Mouse (Mus musculus) MN1 (cell line): ENCODE results near the gene Gfod1.
A peak's percentile ranks its signal among the peaks of the same experiment; 100 is the strongest.

Source experiments
- DNase-seq: peaks from one replicate; pipeline ENCODE4 v3.0.0-alpha.2; 2016; ENCODE audit warnings: low spot score

Gene Gfod1

GRCm38 (mm10) chr13:43304018-43304431 is at the start of gene Gfod1:
TSS of gene Gfod1 (minus strand) at chr13:43304172.
- peak; percentile 96 for DNase-seq

DNA sequence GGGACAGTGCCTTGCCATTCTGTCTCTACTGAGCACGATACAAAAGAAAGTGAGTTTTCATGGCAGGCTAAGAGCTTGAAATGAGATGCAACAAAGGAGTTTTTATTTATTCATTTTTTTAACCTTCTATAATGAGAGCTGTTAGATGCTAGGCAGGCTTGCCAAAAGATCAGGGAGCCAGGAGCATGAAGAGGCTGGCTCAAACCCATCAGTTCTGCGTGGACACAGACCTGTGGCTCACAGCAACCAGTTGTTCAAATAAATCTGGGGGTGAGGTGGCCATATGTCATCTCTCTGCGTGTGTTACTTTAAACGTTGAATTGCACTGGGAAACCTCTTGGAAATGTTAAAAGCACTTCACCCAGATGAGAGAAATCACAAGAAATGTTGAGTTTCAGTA is 49.4 kb upstream of the Gfod1 start:
- DNase-seq, result no peak

- DNase-seq, result no peak
Observed at GRCm38 (mm10) chr13:43350489-43351169, 46.7 kb upstream of the Gfod1 start.

GRCm38 (mm10) chr13:43349376-43349775 is 45.4 kb upstream of the Gfod1 start:
- peak; percentile 10 for DNase-seq

GRCm38 (mm10) chr13:43346825-43347224 is 42.9 kb upstream of the Gfod1 start:
- no peak for DNase-seq

DNA sequence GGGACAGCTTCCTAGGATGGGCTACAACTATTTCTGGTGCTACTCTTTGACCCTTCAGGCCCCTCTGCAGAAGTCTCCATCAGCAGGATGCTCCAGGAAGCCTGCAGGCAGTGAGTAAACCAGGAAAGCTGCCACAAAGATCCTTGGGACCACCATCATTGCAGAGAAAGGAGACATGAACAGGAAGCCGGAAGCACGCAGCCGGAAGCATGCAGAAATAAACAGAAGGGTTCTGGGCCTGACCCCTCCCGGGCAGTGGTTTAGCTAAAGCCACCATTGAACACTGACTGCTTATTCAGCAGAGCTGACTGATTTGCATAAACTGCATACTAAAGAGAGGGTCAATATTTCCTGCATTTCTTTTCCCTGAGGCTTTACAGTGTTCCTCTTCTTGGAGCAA is 34.7 kb upstream of the Gfod1 start:
- no peak for DNase-seq

- no peak for DNase-seq
Observed at GRCm38 (mm10) chr13:43338001-43338400, 34.0 kb upstream of the Gfod1 start.

GRCm38 (mm10) chr13:43336425-43337221 is 32.7 kb upstream of the Gfod1 start:
- no peak for DNase-seq

DNA sequence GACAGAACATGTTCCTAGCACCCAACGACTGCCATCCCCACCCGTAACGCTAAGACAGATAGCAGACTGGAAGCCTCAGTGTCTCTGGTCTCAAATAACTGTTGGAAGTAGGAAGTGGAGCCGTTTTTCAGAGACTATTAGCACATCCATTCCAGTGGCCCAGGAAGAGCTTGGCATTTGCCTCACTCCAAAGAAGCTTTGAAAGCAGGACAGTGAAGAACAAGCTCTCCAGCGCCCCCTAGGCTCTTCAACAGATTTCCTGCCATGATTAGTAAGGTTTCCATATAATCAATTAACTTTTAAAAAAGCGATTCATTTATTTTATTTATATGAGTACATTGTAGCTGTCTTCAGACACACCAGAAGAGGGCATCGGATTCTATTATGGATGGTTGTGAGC is 28.6 kb upstream of the Gfod1 start:
- no peak for DNase-seq

GRCm38 (mm10) chr13:43331721-43332444 is 27.9 kb upstream of the Gfod1 start:
- DNase-seq, result no peak

- no peak for DNase-seq
Observed at GRCm38 (mm10) chr13:43325427-43325826, 21.5 kb upstream of the Gfod1 start.

- DNase-seq, result no peak
Observed at GRCm38 (mm10) chr13:43321492-43321891, 17.5 kb upstream of the Gfod1 start.

- DNase-seq, result no peak
Observed at GRCm38 (mm10) chr13:43319396-43319795, 15.4 kb upstream of the Gfod1 start.

- DNase-seq, result no peak
Observed at GRCm38 (mm10) chr13:43317411-43317810, 13.4 kb upstream of the Gfod1 start.

- DNase-seq, result no peak
Observed at GRCm38 (mm10) chr13:43305181-43305924, 1.4 kb upstream of the Gfod1 start.

DNA sequence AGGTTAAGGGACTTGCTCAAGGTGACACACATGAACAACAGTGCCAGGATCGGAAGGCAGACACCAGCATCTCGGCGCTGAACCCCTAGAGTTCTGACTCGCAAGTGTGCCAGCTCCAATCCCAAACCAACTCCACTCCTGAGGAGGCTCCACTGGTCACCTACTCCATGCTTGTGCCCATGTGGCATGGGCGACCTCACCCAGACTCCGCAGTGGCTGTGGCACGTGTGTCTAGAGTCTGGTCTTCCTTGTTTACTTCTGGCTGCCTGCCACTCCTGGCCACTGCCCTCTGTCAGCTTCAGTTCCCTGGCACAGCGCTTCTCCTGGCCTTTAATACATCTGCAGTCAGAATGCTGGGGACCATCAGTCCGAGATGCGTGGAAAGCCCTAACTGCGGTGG is 728 bp upstream of the Gfod1 start:
- peak; percentile 82 for DNase-seq

GRCm38 (mm10) chr13:43303161-43303965 is 609 bp downstream of the Gfod1 start:
- peak; percentile 38 for DNase-seq

- DNase-seq, result no peak
Observed at GRCm38 (mm10) chr13:43302651-43303160, 1.3 kb downstream of the Gfod1 start.

GRCm38 (mm10) chr13:43302239-43302638 is 1.7 kb downstream of the Gfod1 start:
- no peak for DNase-seq

DNA sequence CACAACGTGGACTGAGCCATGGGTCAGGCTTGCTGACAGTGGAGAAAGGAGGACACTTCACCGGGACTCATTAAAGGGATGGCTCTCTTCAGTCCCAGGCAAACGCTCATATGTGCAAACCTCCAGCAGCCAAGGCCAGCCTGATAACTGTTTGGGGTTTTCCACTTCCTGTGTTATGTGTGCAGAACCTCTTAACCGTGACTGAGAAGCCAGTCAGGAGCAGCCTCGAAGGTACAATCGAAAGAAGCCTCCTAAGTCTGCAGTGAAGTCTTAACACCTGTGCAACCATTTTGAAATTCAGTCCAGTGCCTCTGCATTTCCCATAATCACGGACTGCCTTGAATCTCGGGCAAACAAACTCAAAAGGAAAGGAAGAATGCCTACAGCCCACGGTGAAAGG is 3.1 kb downstream of the Gfod1 start:
- no peak for DNase-seq

DNA sequence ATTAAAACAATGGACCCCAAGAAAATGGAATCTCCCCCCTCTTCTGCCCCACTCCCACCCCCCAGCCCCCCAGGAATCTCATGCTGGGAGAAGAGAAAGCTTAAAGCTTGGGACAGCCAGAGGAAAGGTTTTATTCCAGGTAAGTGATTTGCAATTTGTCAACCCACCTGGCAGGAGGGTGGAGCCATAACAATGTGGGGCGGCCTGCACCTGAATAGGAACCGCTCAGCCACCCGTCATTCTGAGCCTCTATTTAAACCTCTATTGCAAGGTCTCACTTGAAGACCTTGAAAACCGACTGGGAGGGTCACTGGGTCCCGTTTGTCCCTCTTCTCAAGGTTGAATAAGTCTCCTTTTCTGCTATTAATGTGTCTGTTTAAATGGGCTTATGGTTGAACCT is 3.6 kb downstream of the Gfod1 start:
- no peak for DNase-seq
